In genomic region chr14:54686522-54687143, GRCm38 (mm10) we compare ENCODE assay signal across 8 mouse cellular contexts. TPM values are rescaled to one million over a fixed set of nuclear protein-coding genes. Genes with fewer than 3 reads are reported as not detected.
DNase-seq lines count a peak whose midpoint lies in the region; ATAC-seq and TF ChIP-seq lines count a peak whose summit lies in the region.

TSS of gene Acin1 (minus strand) at chr14:54686931.

- no peak for TF ChIP-seq EP300 in ES-Bruce4 (IDR thresholded peaks at IDR 0.05; ENCODE audit: insufficient read depth, low read depth, low read length)
- TF ChIP-seq EP300 in liver, postnatal 0 days (IDR thresholded peaks at IDR 0.05; ENCODE audit: low read depth), result no peak

- H3K9ac ChIP-seq in ES-Bruce4 (ENCODE audit: low read depth, poor library complexity, severe bottlenecking), result peak within 1 kb of the TSS; percentile 89
- peak within 1 kb of the TSS; percentile 93 for H3K9ac ChIP-seq in forebrain, embryonic 13.5 days
- peak within 1 kb of the TSS; percentile 98 for H3K9ac ChIP-seq in liver, postnatal 0 days (replicated peaks)
- H3K9ac ChIP-seq in neural tube, embryonic 14.5 days (replicated peaks; ENCODE audit: low read depth, low read length), result peak within 1 kb of the TSS; percentile 84

- peak within 1 kb of the TSS; percentile 91 for H3K4me3 ChIP-seq in ES-Bruce4 (ENCODE audit: low read depth, low read length)
- peak within 1 kb of the TSS; percentile 78 for H3K4me3 ChIP-seq in forebrain, embryonic 13.5 days
- H3K4me3 ChIP-seq in liver, postnatal 0 days (ENCODE audit: low read depth, low read length), result peak within 1 kb of the TSS; percentile 87
- peak within 1 kb of the TSS; percentile 84 for H3K4me3 ChIP-seq in neural tube, embryonic 14.5 days (ENCODE audit: low read depth, low read length)

- peak within 1 kb of the TSS; percentile 79 for H3K4me2 ChIP-seq in forebrain, embryonic 13.5 days
- H3K4me2 ChIP-seq in liver, postnatal 0 days (ENCODE audit: low read depth, low read length), result peak within 1 kb of the TSS; percentile 82
- H3K4me2 ChIP-seq in neural tube, embryonic 14.5 days (ENCODE audit: low read depth, low read length), result peak within 1 kb of the TSS; percentile 89

- under 1% methylated on average over 44 of the region's 44 CpGs for WGBS in forebrain, embryonic 13.5 days
- under 1% methylated on average over 44 of the region's 44 CpGs for WGBS in large intestine, adult 2 months
- WGBS in liver, postnatal 0 days (ENCODE audit: insufficient replicate concordance), result under 1% methylated on average over 44 of the region's 44 CpGs
- under 1% methylated on average over 44 of the region's 44 CpGs for WGBS in neural tube, embryonic 14.5 days

- intact Hi-C loops in heart, postnatal 10 days (cut with DNase I), result loop anchor here (5.0 kb wide), 1 partner anchor 34 kb away; no protein-coding TSS in a partner anchor

- H3K9me3 ChIP-seq in ES-Bruce4 (replicated peaks; ENCODE audit: control insufficient read depth, insufficient read depth, low read length, poor library complexity, severe bottlenecking), result no peaks in the 10 kb centered on the region
- H3K9me3 ChIP-seq in forebrain, embryonic 13.5 days (replicated peaks), result no peaks in the 10 kb centered on the region
- no peaks in the 10 kb centered on the region for H3K9me3 ChIP-seq in liver, postnatal 0 days (ENCODE audit: low read length)
- H3K9me3 ChIP-seq in neural tube, embryonic 14.5 days (ENCODE audit: control insufficient read depth, low read length), result no peaks in the 10 kb centered on the region

- H3K27ac ChIP-seq in ES-Bruce4 (ENCODE audit: insufficient read depth, low read length), result peak within 1 kb of the TSS; percentile 88
- H3K27ac ChIP-seq in forebrain, embryonic 13.5 days, result peak within 1 kb of the TSS; percentile 92
- H3K27ac ChIP-seq in liver, postnatal 0 days (ENCODE audit: low read depth), result peak within 1 kb of the TSS; percentile 99
- H3K27ac ChIP-seq in neural tube, embryonic 14.5 days (ENCODE audit: low read depth, low read length), result peak within 1 kb of the TSS; percentile 96

- no peaks in the 10 kb centered on the region for H3K4me1 ChIP-seq in ES-Bruce4 (ENCODE audit: control insufficient read depth, insufficient read depth, low read length)
- peaks cover 28% of the 10 kb centered on the region for H3K4me1 ChIP-seq in forebrain, embryonic 13.5 days
- H3K4me1 ChIP-seq in liver, postnatal 0 days (ENCODE audit: insufficient read depth), result peaks cover 14% of the 10 kb centered on the region
- H3K4me1 ChIP-seq in neural tube, embryonic 14.5 days (ENCODE audit: control insufficient read depth, insufficient read depth, low read length), result peaks cover 22% of the 10 kb centered on the region

- ATAC-seq in cerebellum, adult (ENCODE audit: insufficient number of reproducible peaks, low FRiP score, low TSS enrichment), result peak; percentile 90
- ATAC-seq in forebrain, embryonic 13.5 days, result peak; percentile 98
- ATAC-seq in liver, postnatal 0 days, result peak; percentile 90
- ATAC-seq in neural tube, embryonic 14.5 days (ENCODE audit: low read depth), result peak; percentile 98

- peak; percentile 26 for TF ChIP-seq POLR2A in ES-Bruce4 (IDR thresholded peaks at IDR 0.05; ENCODE audit: insufficient read depth, low read length)

- TF ChIP-seq CTCF in ES-Bruce4 (IDR thresholded peaks at IDR 0.05; ENCODE audit: low read depth, low read length), result no peak
- no peak for TF ChIP-seq CTCF in liver, postnatal 0 days (IDR thresholded peaks at IDR 0.05; ENCODE audit: low read depth)

- H3K27me3 ChIP-seq in ES-Bruce4 (ENCODE audit: control insufficient read depth, insufficient read depth, low read length, poor library complexity, severe bottlenecking), result no peaks in the 10 kb centered on the region
- no peaks in the 10 kb centered on the region for H3K27me3 ChIP-seq in forebrain, embryonic 13.5 days
- H3K27me3 ChIP-seq in liver, postnatal 0 days (ENCODE audit: insufficient read depth, low read length), result no peaks in the 10 kb centered on the region
- no peaks in the 10 kb centered on the region for H3K27me3 ChIP-seq in neural tube, embryonic 14.5 days (ENCODE audit: control insufficient read depth, insufficient read depth, low read length)

- peaks cover 29% of the 10 kb centered on the region for H3K36me3 ChIP-seq in ES-Bruce4 (ENCODE audit: control insufficient read depth, insufficient read depth, low read length, poor library complexity, severe bottlenecking)
- H3K36me3 ChIP-seq in forebrain, embryonic 13.5 days (ENCODE audit: poor library complexity, severe bottlenecking), result peaks cover 40% of the 10 kb centered on the region
- peaks cover 30% of the 10 kb centered on the region for H3K36me3 ChIP-seq in liver, postnatal 0 days (replicated peaks; ENCODE audit: insufficient read depth, low read length)
- H3K36me3 ChIP-seq in neural tube, embryonic 14.5 days (ENCODE audit: control insufficient read depth, insufficient read depth, low read length), result peaks cover 17% of the 10 kb centered on the region

- DNase-seq in heart, postnatal 10 days, result peak; percentile 100
- DNase-seq in large intestine, adult 2 months (ENCODE audit: low read depth, low spot score), result peak; percentile 99
- peak; percentile 99 for DNase-seq in liver, postnatal 0 days
- peak; percentile 100 for DNase-seq in testis, postnatal 10 days (ENCODE audit: low spot score)

RNA-seq across cellular contexts. Expression of gene Acin1, which starts in this region (rescaled TPM):
- 299 and 323 TPM in 2 replicates for polyA plus RNA-seq in ES-Bruce4 (2011; ENCODE audit: insufficient read depth, insufficient read length, low read depth, missing spikeins)
- 191 and 216 TPM in 2 replicates for polyA plus RNA-seq in forebrain, embryonic 13.5 days (2015; fragmentation: Nextera tagmentation; extraction: Ambion mirVana)
- total RNA-seq in heart, postnatal 10 days (2021), result 100 to 1,000 TPM; 104 to 114 TPM
- 62.6 and 82.5 TPM in 2 replicates for polyA plus RNA-seq in large intestine, adult 2 months (2012; rRNA removed)
- 28.4 and 38.0 TPM in 2 replicates for polyA plus RNA-seq in liver, postnatal 0 days (2015; fragmentation: Nextera tagmentation; extraction: Ambion mirVana)
- 101 and 118 TPM in 2 replicates for polyA plus RNA-seq in neural tube, embryonic 14.5 days (2014; fragmentation: Nextera tagmentation; extraction: Ambion mirVana)

Comparison
In these comparisons a context has a peak if more than half of its experiments do, and no peak if none do; other contexts are left out.
1. Peak in every context shown above with its lines: DNase-seq, ATAC-seq, H3K4me3 ChIP-seq and H3K27ac ChIP-seq.